Mouse (Mus musculus) CH12.LX (cell line): Measurements from ENCODE around the gene Cdca3. TPM values are rescaled to one million over a fixed set of nuclear protein-coding genes. Genes with fewer than 3 reads are reported as not detected.

Experiments
- DNase-seq: peaks from one replicate; pipeline ENCODE4 v3.0.0-alpha.2; 2013; ENCODE audit errors: extremely low read depth
- H3K27ac ChIP-seq: 2 replicates; pipeline ENCODE4 v1.5.1; 2012; ENCODE audit warnings: low read depth, mild to moderate bottlenecking, control low read depth, moderate library complexity; ENCODE audit not compliant: insufficient read depth
- H3K27me3 ChIP-seq: replicated peaks from 2 replicates; pipeline ENCODE3; 2012; ENCODE audit warnings: inconsistent platforms
- H3K36me3 ChIP-seq, 2 experiments: replicated peaks in 1 of 2; 2 replicates each; pipeline versions ENCODE3 to v1.6.1; 2012; ENCODE audit warnings: inconsistent platforms in 1 of 2, low read length in 1 of 2, mild to moderate bottlenecking in 1 of 2, mixed read lengths in 1 of 2, moderate library complexity in 1 of 2; ENCODE audit not compliant: control insufficient read depth in 1 of 2, insufficient read depth in 1 of 2
- H3K4me1 ChIP-seq, 2 experiments: 2 replicates each; pipeline ENCODE4 v1.6.1; 2012; ENCODE audit warnings: inconsistent platforms in 1 of 2, moderate library complexity in 1 of 2; ENCODE audit not compliant: insufficient read depth in 2 of 2, control insufficient read depth in 1 of 2
- H3K4me2 ChIP-seq: 2 replicates; pipeline ENCODE4 v1.6.1; 2012; ENCODE audit warnings: low read depth, mild to moderate bottlenecking, control low read depth; ENCODE audit not compliant: poor library complexity, insufficient read depth, severe bottlenecking
- H3K4me3 ChIP-seq, 3 experiments: fragments of 150-350 bp in 1 of 3; sonication (generic) in 1 of 3; replicated peaks in 1 of 3; 2 replicates each; pipeline versions ENCODE3 to v1.5.1; 2011 to 2012; ENCODE audit warnings: low read depth in 2 of 3, low read length in 2 of 3, mild to moderate bottlenecking in 2 of 3, moderate library complexity in 2 of 3, control low read depth in 1 of 3, improper control_type of control experiment in 1 of 3, inconsistent platforms in 1 of 3, mixed read lengths in 1 of 3; ENCODE audit not compliant: poor library complexity in 1 of 3
- H3K79me2 ChIP-seq: replicated peaks from 2 replicates; pipeline ENCODE4 v1.6.1; 2012; ENCODE audit warnings: mild to moderate bottlenecking, moderate library complexity; ENCODE audit not compliant: control insufficient read depth, poor library complexity, insufficient read depth, severe bottlenecking; ENCODE audit errors: extremely low read depth
- H3K9ac ChIP-seq: 2 replicates; pipeline ENCODE4 v1.6.1; 2012; ENCODE audit warnings: low read depth, mild to moderate bottlenecking, control low read depth, moderate library complexity; ENCODE audit not compliant: insufficient read depth
- H3K9me3 ChIP-seq: replicated peaks from 2 replicates; pipeline ENCODE3; 2012; ENCODE audit warnings: low read length, inconsistent platforms, mixed read lengths
- BHLHE40 ChIP-seq: IDR thresholded peaks from 2 replicates; pipeline ENCODE4 v1.6.1; 2011; ENCODE audit warnings: mild to moderate bottlenecking, low read depth, low read length, improper control_type of control experiment
- CHD1 ChIP-seq: IDR thresholded peaks from 2 replicates; pipeline ENCODE4 v1.6.1; 2012; ENCODE audit warnings: low read depth, low read length, improper control_type of control experiment, inconsistent platforms
- CHD2 ChIP-seq: IDR thresholded peaks from 2 replicates; pipeline ENCODE4 v1.6.1; 2011; ENCODE audit warnings: low read length, improper control_type of control experiment
- CTCF ChIP-seq, 2 experiments: IDR thresholded peaks in 1 of 2; conservative IDR thresholded peaks in 1 of 2; 2 replicates each; pipeline ENCODE4 v1.5.1; 2011 to 2012; ENCODE audit warnings: low read depth in 2 of 2, low read length in 2 of 2, improper control_type of control experiment in 1 of 2, inconsistent platforms in 1 of 2, mild to moderate bottlenecking in 1 of 2, moderate library complexity in 1 of 2
- E2F4 ChIP-seq: IDR thresholded peaks from 2 replicates; pipeline ENCODE4 v1.6.1; 2011; ENCODE audit warnings: low read depth, low read length, improper control_type of control experiment; ENCODE audit not compliant: insufficient replicate concordance
- ELF1 ChIP-seq: IDR thresholded peaks from 2 replicates; pipeline ENCODE4 v1.6.1; 2014; ENCODE audit warnings: low read depth, mild to moderate bottlenecking, inconsistent platforms, low read length, improper control_type of control experiment
- EP300 ChIP-seq: IDR thresholded peaks from 2 replicates; pipeline ENCODE4 v1.6.1; 2011; ENCODE audit warnings: low read length, improper control_type of control experiment
- ETS1 ChIP-seq: conservative IDR thresholded peaks from 2 replicates; pipeline ENCODE4 v1.6.1; 2012; ENCODE audit warnings: low read depth, mild to moderate bottlenecking, inconsistent platforms, low read length, improper control_type of control experiment, moderate library complexity
- GABPA ChIP-seq: IDR thresholded peaks from 2 replicates; pipeline ENCODE4 v1.6.1; 2012; ENCODE audit warnings: low read depth, low read length, improper control_type of control experiment, inconsistent platforms; ENCODE audit not compliant: insufficient replicate concordance
- HCFC1 ChIP-seq: IDR thresholded peaks from 2 replicates; pipeline ENCODE4 v1.6.1; 2012; ENCODE audit warnings: low read depth, mild to moderate bottlenecking, inconsistent platforms, low read length, improper control_type of control experiment
- IRF4 ChIP-seq: IDR thresholded peaks from 2 replicates; pipeline ENCODE4 v1.6.1; 2014; ENCODE audit warnings: low read depth, mild to moderate bottlenecking, inconsistent platforms, low read length, improper control_type of control experiment
- JUN ChIP-seq: IDR thresholded peaks from 2 replicates; pipeline ENCODE4 v1.6.1; 2011; ENCODE audit warnings: low read depth, mild to moderate bottlenecking, low read length, improper control_type of control experiment, moderate library complexity; ENCODE audit not compliant: insufficient read depth
- JUND ChIP-seq: conservative IDR thresholded peaks from 2 replicates; pipeline ENCODE4 v1.6.1; 2011; ENCODE audit warnings: low read depth, low read length, improper control_type of control experiment
- KAT2A ChIP-seq: IDR thresholded peaks from 2 replicates; pipeline ENCODE4 v1.6.1; 2012; ENCODE audit warnings: low read length, improper control_type of control experiment, inconsistent platforms; ENCODE audit not compliant: insufficient replicate concordance
- MAFK ChIP-seq: IDR thresholded peaks from 2 replicates; pipeline ENCODE4 v1.6.1; 2011; ENCODE audit warnings: low read length, improper control_type of control experiment; ENCODE audit not compliant: insufficient replicate concordance
- MAX ChIP-seq: IDR thresholded peaks from 2 replicates; pipeline ENCODE4 v1.6.1; 2011; ENCODE audit warnings: low read length, improper control_type of control experiment
- MAZ ChIP-seq: IDR thresholded peaks from 2 replicates; pipeline ENCODE4 v1.6.1; 2012; ENCODE audit warnings: low read depth, mild to moderate bottlenecking, inconsistent platforms, low read length, improper control_type of control experiment, moderate library complexity
- MEF2A ChIP-seq: IDR thresholded peaks from 2 replicates; pipeline ENCODE4 v1.6.1; 2014; ENCODE audit warnings: low read depth, mild to moderate bottlenecking, inconsistent platforms, low read length, improper control_type of control experiment, borderline replicate concordance
- MXI1 ChIP-seq: IDR thresholded peaks from 2 replicates; pipeline ENCODE4 v1.6.1; 2011; ENCODE audit warnings: mild to moderate bottlenecking, low read depth, low read length, improper control_type of control experiment
- MYC ChIP-seq: IDR thresholded peaks from 2 replicates; pipeline ENCODE4 v1.6.1; 2011; ENCODE audit warnings: low read depth, mild to moderate bottlenecking, improper control_type of control experiment, low read length
- NELFE ChIP-seq: IDR thresholded peaks from 2 replicates; pipeline ENCODE4 v1.6.1; 2011; ENCODE audit warnings: low read depth, low read length, improper control_type of control experiment
- NRF1 ChIP-seq: IDR thresholded peaks from 2 replicates; pipeline ENCODE4 v1.6.1; 2014; ENCODE audit warnings: low read depth, mild to moderate bottlenecking, inconsistent platforms, low read length, improper control_type of control experiment, moderate library complexity
- PAX5 ChIP-seq: IDR thresholded peaks from 2 replicates; pipeline ENCODE4 v1.6.1; 2012; ENCODE audit warnings: low read length, inconsistent platforms, mixed read lengths
- POLR2AphosphoS2 ChIP-seq: IDR thresholded peaks from 2 replicates; pipeline ENCODE4 v1.6.1; 2011; ENCODE audit warnings: low read depth, low read length, improper control_type of control experiment
- RAD21 ChIP-seq: IDR thresholded peaks from 2 replicates; pipeline ENCODE4 v1.6.1; 2011; ENCODE audit warnings: low read depth, mild to moderate bottlenecking, low read length, improper control_type of control experiment, moderate library complexity
- RCOR1 ChIP-seq: conservative IDR thresholded peaks from 2 replicates; pipeline ENCODE4 v1.6.1; 2012; ENCODE audit warnings: low read depth, mild to moderate bottlenecking, inconsistent platforms, low read length, improper control_type of control experiment
- SIN3A ChIP-seq: IDR thresholded peaks from 2 replicates; pipeline ENCODE4 v1.6.1; 2012; ENCODE audit warnings: low read length, improper control_type of control experiment, inconsistent platforms
- SMC3 ChIP-seq: IDR thresholded peaks from 2 replicates; pipeline ENCODE4 v1.6.1; 2011; ENCODE audit warnings: low read depth, low read length, improper control_type of control experiment
- TBP ChIP-seq: conservative IDR thresholded peaks from 2 replicates; pipeline ENCODE4 v1.6.1; 2011; ENCODE audit warnings: low read depth, low read length, improper control_type of control experiment
- TCF12 ChIP-seq: IDR thresholded peaks from 2 replicates; pipeline ENCODE4 v1.6.1; 2014; ENCODE audit warnings: low read depth, mild to moderate bottlenecking, inconsistent platforms, low read length, improper control_type of control experiment
- UBTF ChIP-seq: IDR thresholded peaks from 2 replicates; pipeline ENCODE4 v1.6.1; 2012; ENCODE audit warnings: low read depth, mild to moderate bottlenecking, inconsistent platforms, low read length, improper control_type of control experiment, moderate library complexity
- USF1 ChIP-seq: IDR thresholded peaks from 2 replicates; pipeline ENCODE4 v1.6.1; 2014; ENCODE audit warnings: low read depth, mild to moderate bottlenecking, inconsistent platforms, low read length, improper control_type of control experiment
- ZC3H11A ChIP-seq: IDR thresholded peaks from 2 replicates; pipeline ENCODE4 v1.6.1; 2012; ENCODE audit warnings: low read depth, mild to moderate bottlenecking, inconsistent platforms, low read length, improper control_type of control experiment
- ZKSCAN1 ChIP-seq: IDR thresholded peaks from 2 replicates; pipeline ENCODE4 v1.6.1; 2012; ENCODE audit warnings: low read depth, inconsistent platforms, low read length, improper control_type of control experiment, borderline replicate concordance
- ZMIZ1 ChIP-seq: IDR thresholded peaks from 2 replicates; pipeline ENCODE4 v1.6.1; 2012; ENCODE audit warnings: low read depth, mild to moderate bottlenecking, inconsistent platforms, low read length, improper control_type of control experiment
- ZNF384 ChIP-seq: IDR thresholded peaks from 2 replicates; pipeline ENCODE4 v1.6.1; 2012; ENCODE audit warnings: low read depth, low read length, improper control_type of control experiment, inconsistent platforms
- dilution Hi-C: fragments of 300-500 bp; cut with MboI; formaldehyde crosslinking; loops from 2 replicates; pipeline ENCODE4 v1.14.3; 2020; ENCODE audit warnings: low sequenced_read_pairs; ENCODE audit not compliant: extremely low pct_unique_long_range_greater_than_20kb, extremely low pct_ligation_motif_present
- in situ Hi-C: fragments of 300-500 bp; cut with MboI; formaldehyde crosslinking; loops from 3 replicates; pipeline ENCODE4 v1.14.3; 2019; ENCODE audit warnings: low sequenced_read_pairs, low pct_ligation_motif_present, low pct_unique_long_range_greater_than_20kb, mixed read lengths
- polyA plus RNA-seq: library from polyadenylated mRNA; unstranded; fragments of >175 nt; gene quantifications from 2 replicates; pipeline ENCODE4 v1.2.1, GENCODE M21; 2012; ENCODE audit warnings: low read depth; ENCODE audit not compliant: insufficient read length
- total RNA-seq, 2 experiments: library from RNA; depleted of rRNA; stranded (reverse); fragments of 300-350 nt in 1 of 2; fragments of >200 nt in 1 of 2; gene quantifications; 2 replicates each; pipeline ENCODE4 v1.2.3; 2012 to 2014

Gene Cdca3
- total and polyA plus RNA-seq, 3 experiments, result 117 to 229 (median 224) TPM

DNA sequence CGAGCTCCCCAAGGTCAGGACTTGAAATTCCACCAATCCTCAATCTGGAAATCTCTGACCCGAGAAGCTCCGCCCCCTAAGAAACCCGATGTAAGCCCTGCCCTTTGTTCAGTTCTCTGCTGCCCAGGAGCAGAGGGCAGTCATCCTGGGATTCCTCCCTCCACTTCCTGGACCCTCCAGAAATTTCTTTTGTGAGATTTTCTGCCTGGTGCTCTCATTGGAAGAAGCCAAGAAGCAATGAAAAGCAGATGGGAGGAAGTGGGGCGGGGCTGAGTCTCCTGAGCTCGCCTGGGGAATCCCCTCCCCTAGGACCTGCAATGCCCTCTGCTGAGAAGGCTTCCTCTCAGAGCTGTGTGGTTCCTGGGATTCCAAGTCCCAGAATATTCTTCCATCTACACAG lies 46.9 kb upstream of the Cdca3 start (continued):
- TF ChIP-seq KAT2A (no peak), ELF1 (peak; percentile 78), JUN (no peak)

- Histone ChIP-seq H3K4me1 (peaks cover 7 to 22% of the 10 kb centered on the region in 2 experiments; a peak in 3 of 4 replicates), H3K27ac (no peak overlapping the region), H3K9ac (peak overlapping the region; percentile 53), H3K79me2 (no peaks in the 10 kb centered on the region), H3K4me3 (peak overlapping the region in 2 of 3 experiments; percentile 42 to 50), H3K36me3 (peaks cover 0 to 9% of the 10 kb centered on the region in 2 experiments), H3K27me3 (no peaks in the 10 kb centered on the region), H3K4me2 (no peak overlapping the region; the same call in 1 of the 2 replicates), H3K9me3 (no peaks in the 10 kb centered on the region)
- in situ Hi-C loops (no loop called here), dilution Hi-C loops (no loop called here)
- DNase-seq, result peak; percentile 76
- TF ChIP-seq ZMIZ1 (0 out of 2 replicates have a peak, but pooled peaks have one; percentile 31), JUN (no peak), MAX (no peak), SMC3 (no peak), SIN3A (no peak), MXI1 (peak; percentile 55; the same call in 1 of the 2 replicates), UBTF (no peak), USF1 (no peak), ZNF384 (no peak), MAFK (no peak), POLR2AphosphoS2 (no peak), NELFE (0 out of 2 replicates have a peak, but pooled peaks have one; percentile 42), GABPA (no peak), PAX5 (no peak), RCOR1 (no peak), NRF1 (no peak), ETS1 (no peak), EP300 (no peak), CHD1 (no peak), MYC (no peak), HCFC1 (no peak), TCF12 (no peak), IRF4 (no peak), E2F4 (no peak), RAD21 (no peak), ELF1 (peak; percentile 39; the same call in 1 of the 2 replicates), CTCF (conservative IDR thresholded peaks at IDR 0.05 in 1 of 2, IDR thresholded peaks at IDR 0.05 in 1 of 2; ENCODE audit: low read depth in 2 of 2, low read length in 2 of 2) (no peak), CHD2 (no peak), ZKSCAN1 (no peak), TBP (peak; percentile 85), MAZ (no peak), ZC3H11A (no peak), BHLHE40 (peak; percentile 41), JUND (no peak), MEF2A (peak; percentile 19; the same call in 1 of the 2 replicates), KAT2A (no peak)
Measured at GRCm38 (mm10) chr6:124786756-124787420, 42.5 kb upstream of the Cdca3 start.
